Mouse (Mus musculus): ENCODE measurements around the gene Dhx32. TPM values are rescaled to one million over a fixed set of nuclear protein-coding genes. Genes with fewer than 3 reads are reported as not detected.

Dhx32 gene
- polyA plus RNA-seq, 1 experiment from 2014 or later: 43.8 TPM

DNA sequence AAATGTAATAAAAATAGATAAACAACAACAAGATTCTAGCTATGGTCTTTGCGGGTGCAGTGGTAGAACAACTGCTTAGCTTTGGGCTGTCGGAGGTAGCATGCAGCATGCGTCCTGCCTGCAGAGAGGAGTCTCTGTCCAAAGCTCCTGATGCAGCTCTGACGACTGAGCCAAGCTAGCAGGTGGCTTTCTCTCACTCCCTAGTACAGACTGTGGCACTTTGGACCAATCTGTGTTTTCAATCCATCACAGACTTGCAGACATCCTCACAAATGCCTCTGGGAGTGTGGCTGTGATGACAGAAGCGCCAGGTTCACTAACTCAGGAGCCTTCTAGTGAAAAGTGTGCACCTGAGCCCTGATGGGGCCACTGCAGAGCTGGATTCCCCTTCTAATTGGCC lies 53.2 kb downstream of the Dhx32 start:
- Histone ChIP-seq H3K4me3 (ENCODE audit: low read depth, low read length) (no peak overlapping the region), H3K9ac (ENCODE audit: low read depth, low read length) (no peak overlapping the region), H3K27me3 (replicated peaks; ENCODE audit: control insufficient read depth, insufficient read depth, low read length) (no peaks in the 10 kb centered on the region), H3K4me1 (replicated peaks; ENCODE audit: control insufficient read depth, insufficient read depth, low read length) (no peaks in the 10 kb centered on the region), H3K4me2 (replicated peaks; ENCODE audit: low read depth) (no peak overlapping the region), H3K9me3 (ENCODE audit: control insufficient read depth) (no peaks in the 10 kb centered on the region), H3K36me3 (ENCODE audit: control insufficient read depth, insufficient read depth) (peaks cover 39% of the 10 kb centered on the region), H3K27ac (ENCODE audit: low read depth, low read length) (no peak overlapping the region)
- 74% methylated on average over 5 of the region's 5 CpGs for WGBS
- TF ChIP-seq CTCF (IDR thresholded peaks at IDR 0.05; ENCODE audit: low read depth): no peak
- ATAC-seq: no peak

DNA sequence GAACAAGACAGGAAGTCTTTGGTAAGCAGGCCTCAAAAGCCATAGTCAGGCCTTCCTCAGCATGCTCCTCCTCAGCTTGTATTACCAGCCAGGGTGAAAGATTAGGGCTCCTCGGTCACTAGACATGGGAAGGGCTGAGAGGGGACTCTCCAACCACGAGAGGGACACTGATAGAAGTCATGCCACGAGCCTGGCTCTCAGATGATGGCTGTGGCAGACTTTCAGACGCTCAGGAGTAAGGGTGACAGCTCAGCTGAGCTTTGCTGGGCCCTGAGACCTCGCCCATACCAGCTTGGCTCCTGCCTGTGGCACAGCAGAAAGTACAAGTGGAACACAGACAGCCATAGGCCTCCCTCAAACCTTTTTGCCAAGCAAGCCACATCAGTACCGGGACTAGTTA lies 55.5 kb downstream of the Dhx32 start:
- H3K4me2 ChIP-seq (replicated peaks; ENCODE audit: low read depth): no peak overlapping the region
- no peaks in the 10 kb centered on the region for H3K4me1 ChIP-seq (replicated peaks; ENCODE audit: control insufficient read depth, insufficient read depth, low read length)
- ATAC-seq: no peak
- H3K9ac ChIP-seq (ENCODE audit: low read depth, low read length): no peak overlapping the region
- H3K27ac ChIP-seq (ENCODE audit: low read depth, low read length): no peak overlapping the region
- H3K4me3 ChIP-seq (ENCODE audit: low read depth, low read length): no peak overlapping the region
- H3K9me3 ChIP-seq (ENCODE audit: control insufficient read depth): no peaks in the 10 kb centered on the region
- no peak for TF ChIP-seq CTCF (IDR thresholded peaks at IDR 0.05; ENCODE audit: low read depth)
- no peaks in the 10 kb centered on the region for H3K27me3 ChIP-seq (replicated peaks; ENCODE audit: control insufficient read depth, insufficient read depth, low read length)
- H3K36me3 ChIP-seq (ENCODE audit: control insufficient read depth, insufficient read depth): peaks cover 44% of the 10 kb centered on the region
- WGBS: 72% methylated on average over 6 of the region's 6 CpGs

DNA sequence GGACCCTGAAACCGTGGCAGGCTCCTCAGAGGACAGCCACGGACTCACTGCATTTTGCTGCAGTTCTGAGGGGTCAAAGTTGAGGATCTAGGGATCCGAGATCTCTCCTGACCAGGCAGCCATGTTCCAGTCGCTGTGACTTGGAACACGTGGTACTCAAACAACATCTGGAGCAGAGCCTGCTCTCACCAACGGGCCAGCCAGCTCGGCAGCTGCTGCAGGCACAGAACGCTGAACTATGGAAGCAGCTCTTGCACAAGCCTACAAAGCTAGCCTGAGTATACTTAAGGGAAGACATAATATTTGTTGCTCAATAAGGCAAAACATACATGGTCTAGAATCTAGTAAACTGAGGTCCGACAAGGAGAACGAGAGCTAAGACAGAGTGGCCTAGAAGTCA lies 57.0 kb downstream of the Dhx32 start:
- no peak overlapping the region for H3K27ac ChIP-seq (ENCODE audit: low read depth, low read length)
- no peaks in the 10 kb centered on the region for H3K9me3 ChIP-seq (ENCODE audit: control insufficient read depth)
- H3K27me3 ChIP-seq (replicated peaks; ENCODE audit: control insufficient read depth, insufficient read depth, low read length): no peaks in the 10 kb centered on the region
- no peaks in the 10 kb centered on the region for H3K4me1 ChIP-seq (replicated peaks; ENCODE audit: control insufficient read depth, insufficient read depth, low read length)
- TF ChIP-seq CTCF (IDR thresholded peaks at IDR 0.05; ENCODE audit: low read depth): no peak
- peaks cover 51% of the 10 kb centered on the region for H3K36me3 ChIP-seq (ENCODE audit: control insufficient read depth, insufficient read depth)
- ATAC-seq: no peak
- whole genome bisulfite sequencing: 77% methylated on average over 10 of the region's 10 CpGs
- H3K9ac ChIP-seq (ENCODE audit: low read depth, low read length): no peak overlapping the region
- H3K4me2 ChIP-seq (replicated peaks; ENCODE audit: low read depth): no peak overlapping the region
- no peak overlapping the region for H3K4me3 ChIP-seq (ENCODE audit: low read depth, low read length)

DNA sequence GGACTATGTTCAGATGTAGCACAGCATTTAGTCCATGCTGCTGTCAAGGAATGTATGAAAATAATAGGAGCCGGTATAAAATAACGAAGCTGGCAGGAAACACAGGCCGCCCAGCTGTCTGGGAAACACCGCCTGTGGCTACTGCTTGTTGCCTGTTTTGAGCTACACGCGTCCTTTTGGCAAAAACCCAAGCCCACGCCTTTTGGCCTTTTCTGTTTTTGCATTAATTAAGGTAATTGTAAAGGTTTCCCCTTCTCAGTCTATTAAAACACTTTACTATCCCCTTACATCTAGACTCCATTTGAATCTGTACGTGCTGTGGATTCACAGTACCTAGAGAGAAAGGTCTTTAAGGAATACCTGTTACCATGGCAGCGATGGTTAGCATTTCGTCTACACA lies 57.7 kb downstream of the Dhx32 start:
- Histone ChIP-seq H3K36me3 (ENCODE audit: control insufficient read depth, insufficient read depth) (peaks cover 58% of the 10 kb centered on the region), H3K4me3 (ENCODE audit: low read depth, low read length) (no peak overlapping the region), H3K27me3 (replicated peaks; ENCODE audit: control insufficient read depth, insufficient read depth, low read length) (no peaks in the 10 kb centered on the region), H3K9ac (ENCODE audit: low read depth, low read length) (no peak overlapping the region), H3K4me1 (replicated peaks; ENCODE audit: control insufficient read depth, insufficient read depth, low read length) (no peaks in the 10 kb centered on the region), H3K4me2 (replicated peaks; ENCODE audit: low read depth) (no peak overlapping the region), H3K27ac (ENCODE audit: low read depth, low read length) (no peak overlapping the region), H3K9me3 (ENCODE audit: control insufficient read depth) (no peaks in the 10 kb centered on the region)
- no peak for TF ChIP-seq CTCF (IDR thresholded peaks at IDR 0.05; ENCODE audit: low read depth)
- no peak for ATAC-seq
- WGBS: 84% methylated on average over 10 of the region's 10 CpGs

DNA sequence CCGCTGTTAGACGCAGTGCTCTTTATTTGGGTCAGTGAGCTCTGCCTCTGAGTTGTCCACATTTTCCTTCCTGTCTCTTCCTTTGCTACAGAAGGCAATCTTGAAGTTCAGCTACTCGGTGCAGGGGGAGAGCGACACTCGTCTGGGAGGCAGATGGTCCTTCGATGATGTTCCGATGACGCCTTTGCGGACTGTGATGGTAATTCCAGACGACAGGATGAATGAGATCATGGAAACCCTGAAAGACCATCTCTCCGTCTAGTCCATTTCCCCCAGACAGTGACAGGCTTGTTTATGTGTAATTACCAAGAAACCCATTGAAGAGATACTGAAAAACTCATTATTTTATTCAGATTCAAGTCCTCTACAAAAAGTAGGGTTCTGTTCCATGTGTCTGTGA lies 61.9 kb downstream of the Dhx32 start:
- ATAC-seq: no peak
- no peaks in the 10 kb centered on the region for H3K9me3 ChIP-seq (ENCODE audit: control insufficient read depth)
- no peaks in the 10 kb centered on the region for H3K4me1 ChIP-seq (replicated peaks; ENCODE audit: control insufficient read depth, insufficient read depth, low read length)
- no peak for TF ChIP-seq CTCF (IDR thresholded peaks at IDR 0.05; ENCODE audit: low read depth)
- H3K4me3 ChIP-seq (ENCODE audit: low read depth, low read length): no peak overlapping the region
- H3K9ac ChIP-seq (ENCODE audit: low read depth, low read length): no peak overlapping the region
- no peaks in the 10 kb centered on the region for H3K27me3 ChIP-seq (replicated peaks; ENCODE audit: control insufficient read depth, insufficient read depth, low read length)
- 87% methylated on average over 11 of the region's 11 CpGs for WGBS
- no peak overlapping the region for H3K27ac ChIP-seq (ENCODE audit: low read depth, low read length)
- peaks cover 92% of the 10 kb centered on the region for H3K36me3 ChIP-seq (ENCODE audit: control insufficient read depth, insufficient read depth)
- H3K4me2 ChIP-seq (replicated peaks; ENCODE audit: low read depth): no peak overlapping the region

DNA sequence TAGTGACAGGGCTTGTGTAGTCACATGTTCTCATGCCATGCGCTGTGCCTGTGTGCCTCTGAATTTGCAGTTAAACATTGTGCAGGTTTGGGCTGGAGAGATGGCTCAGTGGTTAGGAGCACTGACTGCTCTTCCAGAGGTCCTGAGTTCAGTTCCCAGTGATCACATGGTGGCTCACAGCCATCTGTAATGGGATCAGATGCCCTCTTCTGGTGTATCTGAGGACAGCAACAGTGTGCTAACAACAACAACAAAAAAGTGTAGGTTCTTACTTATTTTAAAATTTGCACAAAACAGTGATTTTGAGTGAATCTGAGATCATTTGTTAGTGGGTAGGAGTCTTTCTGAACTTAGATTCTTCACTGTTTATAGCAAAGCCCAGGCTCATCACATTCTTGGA lies 63.9 kb downstream of the Dhx32 start:
- Histone ChIP-seq H3K4me3 (ENCODE audit: low read depth, low read length) (no peak overlapping the region), H3K4me2 (replicated peaks; ENCODE audit: low read depth) (no peak overlapping the region), H3K4me1 (replicated peaks; ENCODE audit: control insufficient read depth, insufficient read depth, low read length) (no peaks in the 10 kb centered on the region), H3K27me3 (replicated peaks; ENCODE audit: control insufficient read depth, insufficient read depth, low read length) (no peaks in the 10 kb centered on the region), H3K27ac (ENCODE audit: low read depth, low read length) (no peak overlapping the region), H3K9ac (ENCODE audit: low read depth, low read length) (no peak overlapping the region), H3K36me3 (ENCODE audit: control insufficient read depth, insufficient read depth) (peaks cover 91% of the 10 kb centered on the region), H3K9me3 (ENCODE audit: control insufficient read depth) (no peaks in the 10 kb centered on the region)
- TF ChIP-seq CTCF (IDR thresholded peaks at IDR 0.05; ENCODE audit: low read depth): peak; percentile 53
- 100% methylated on average over 1 of the region's 1 CpGs for WGBS
- ATAC-seq: 0 out of 2 replicates have a peak, but pooled peaks have one; percentile 14

DNA sequence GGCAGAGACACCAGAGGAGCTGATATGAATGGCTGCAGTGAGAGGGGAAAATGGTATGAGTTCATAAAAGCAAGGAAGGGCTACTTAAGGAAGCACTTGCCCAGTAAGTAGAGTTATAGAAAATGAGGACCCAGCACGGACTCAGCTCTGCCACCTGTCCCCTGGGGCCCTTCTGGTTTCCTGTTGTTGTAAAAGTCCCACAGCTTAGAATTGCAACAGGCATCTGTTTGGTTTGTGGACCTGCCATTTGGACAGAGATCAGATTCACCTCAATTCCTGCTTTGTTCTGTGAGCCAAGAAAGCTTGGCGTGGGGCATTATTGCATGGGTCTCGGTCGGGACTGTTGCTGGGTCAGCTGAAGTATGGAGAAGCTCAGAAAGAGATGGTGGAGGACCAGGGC lies 67.1 kb downstream of the Dhx32 start:
- WGBS: 72% methylated on average over 4 of the region's 4 CpGs
- no peak for ATAC-seq
- H3K4me3 ChIP-seq (ENCODE audit: low read depth, low read length): no peak overlapping the region
- H3K4me1 ChIP-seq (replicated peaks; ENCODE audit: control insufficient read depth, insufficient read depth, low read length): 0 out of 2 replicates have a peak, but pooled peaks cover 3% of the 10 kb centered on the region
- no peaks in the 10 kb centered on the region for H3K9me3 ChIP-seq (ENCODE audit: control insufficient read depth)
- TF ChIP-seq CTCF (IDR thresholded peaks at IDR 0.05; ENCODE audit: low read depth): no peak
- H3K4me2 ChIP-seq (replicated peaks; ENCODE audit: low read depth): no peak overlapping the region
- H3K27me3 ChIP-seq (replicated peaks; ENCODE audit: control insufficient read depth, insufficient read depth, low read length): no peaks in the 10 kb centered on the region
- H3K9ac ChIP-seq (ENCODE audit: low read depth, low read length): no peak overlapping the region
- H3K27ac ChIP-seq (ENCODE audit: low read depth, low read length): no peak overlapping the region
- peaks cover 62% of the 10 kb centered on the region for H3K36me3 ChIP-seq (ENCODE audit: control insufficient read depth, insufficient read depth)
